In the genomic region with DNA sequence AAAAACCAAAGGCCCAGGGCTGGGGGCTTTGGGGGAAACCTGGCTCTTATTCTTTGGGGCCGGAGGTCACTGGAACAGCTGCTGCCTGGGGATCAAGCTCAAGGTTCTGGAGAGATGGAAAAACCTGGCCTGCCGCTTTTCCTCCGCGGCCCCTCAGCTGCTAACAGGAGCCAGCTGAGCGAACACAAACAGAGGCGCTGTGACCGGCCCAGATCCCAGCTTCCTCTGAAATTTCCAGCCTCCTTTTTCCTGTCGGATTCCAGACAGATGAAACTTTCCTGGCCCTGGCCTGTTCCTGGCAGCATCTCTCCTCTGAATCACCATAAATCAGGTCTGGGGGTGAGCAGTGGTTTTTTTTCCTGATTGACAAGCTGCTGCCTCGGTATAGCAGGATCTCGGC, we compare ENCODE assay signal across 7 mouse cellular contexts. TPM values are rescaled to one million over a fixed set of nuclear protein-coding genes. Genes with fewer than 3 reads are reported as not detected.
A peak's percentile ranks its signal among the peaks of the same experiment; 100 is the strongest.
DNase-seq lines count a peak whose midpoint lies in the region; ATAC-seq lines count a peak whose summit lies in the region.

No protein-coding gene starts in this region.

- 11% methylated on average over 10 of the region's 10 CpGs for WGBS in embryonic facial prominence, embryonic 12.5 days
- WGBS in heart, embryonic 16.5 days = 27% methylated on average over 10 of the region's 10 CpGs
- WGBS in stomach, embryonic 14.5 days = 7% methylated on average over 10 of the region's 10 CpGs

- peak; percentile 36 for DNase-seq in adrenal gland, postnatal 14 days
- peak; percentile 57 to 75 for DNase-seq in kidney, postnatal 25 days
- no peak for DNase-seq in layer of hippocampus, adult 8-10 months (ENCODE audit: low spot score in 2 of 2)
- DNase-seq in c-Kit-positive CD71-positive TER-119-positive erythroid progenitor cells, embryonic 14.5 days (ENCODE audit: low spot score) = no peak

- H3K9ac ChIP-seq in embryonic facial prominence, embryonic 12.5 days = 0 out of 2 replicates have a peak overlapping the region, but pooled peaks have one; percentile 8
- no peak overlapping the region for H3K9ac ChIP-seq in heart, embryonic 16.5 days (ENCODE audit: low read length)
- no peak overlapping the region for H3K9ac ChIP-seq in stomach, embryonic 14.5 days (replicated peaks; ENCODE audit: low read depth, low read length)

- H3K4me3 ChIP-seq in embryonic facial prominence, embryonic 12.5 days = no peak overlapping the region
- no peak overlapping the region for H3K4me3 ChIP-seq in heart, embryonic 16.5 days (ENCODE audit: low read length)
- H3K4me3 ChIP-seq in stomach, embryonic 14.5 days (ENCODE audit: low read depth, low read length) = no peak overlapping the region

- no peaks in the 10 kb centered on the region for H3K27me3 ChIP-seq in embryonic facial prominence, embryonic 12.5 days
- H3K27me3 ChIP-seq in heart, embryonic 16.5 days (ENCODE audit: control insufficient read depth, insufficient read depth, low read length) = no peaks in the 10 kb centered on the region
- H3K27me3 ChIP-seq in stomach, embryonic 14.5 days (ENCODE audit: control insufficient read depth, insufficient read depth, low read length) = no peaks in the 10 kb centered on the region

- no peaks in the 10 kb centered on the region for H3K36me3 ChIP-seq in embryonic facial prominence, embryonic 12.5 days
- no peaks in the 10 kb centered on the region for H3K36me3 ChIP-seq in heart, embryonic 16.5 days (ENCODE audit: control insufficient read depth, insufficient read depth)
- H3K36me3 ChIP-seq in stomach, embryonic 14.5 days (ENCODE audit: control insufficient read depth, insufficient read depth, low read length) = no peaks in the 10 kb centered on the region

- ATAC-seq in embryonic facial prominence, embryonic 12.5 days (ENCODE audit: insufficient number of reproducible peaks, insufficient read depth, low FRiP score, low TSS enrichment) = 0 out of 2 replicates have a peak, but pooled peaks have one; percentile 67
- peak; percentile 77 for ATAC-seq in heart, embryonic 16.5 days (replicated peaks; ENCODE audit: extremely low read depth, insufficient read depth, low FRiP score)
- peak; percentile 51; the same call in 1 of the 2 replicates for ATAC-seq in stomach, embryonic 14.5 days (ENCODE audit: insufficient number of reproducible peaks, insufficient read depth, low FRiP score, low read depth)

- peaks cover 31% of the 10 kb centered on the region for H3K4me1 ChIP-seq in embryonic facial prominence, embryonic 12.5 days
- peaks cover 19% of the 10 kb centered on the region for H3K4me1 ChIP-seq in heart, embryonic 16.5 days (ENCODE audit: control insufficient read depth, insufficient read depth, low read length)
- peaks cover 14% of the 10 kb centered on the region; the same call in 1 of the 2 replicates for H3K4me1 ChIP-seq in stomach, embryonic 14.5 days (ENCODE audit: control insufficient read depth, insufficient read depth, low read length)

- H3K4me2 ChIP-seq in embryonic facial prominence, embryonic 12.5 days (replicated peaks) = peak overlapping the region; percentile 21
- H3K4me2 ChIP-seq in heart, embryonic 16.5 days (ENCODE audit: low read depth, low read length) = no peak overlapping the region
- H3K4me2 ChIP-seq in stomach, embryonic 14.5 days (replicated peaks; ENCODE audit: low read depth, low read length) = no peak overlapping the region

- no peaks in the 10 kb centered on the region for H3K9me3 ChIP-seq in embryonic facial prominence, embryonic 12.5 days
- no peaks in the 10 kb centered on the region for H3K9me3 ChIP-seq in heart, embryonic 16.5 days (replicated peaks; ENCODE audit: control insufficient read depth, low read length)
- H3K9me3 ChIP-seq in stomach, embryonic 14.5 days (ENCODE audit: control insufficient read depth, low read depth, low read length) = no peaks in the 10 kb centered on the region

- H3K27ac ChIP-seq in embryonic facial prominence, embryonic 12.5 days = peak overlapping the region; percentile 88
- H3K27ac ChIP-seq in heart, embryonic 16.5 days (ENCODE audit: low read length) = peak overlapping the region; percentile 80
- peak overlapping the region; percentile 75 for H3K27ac ChIP-seq in stomach, embryonic 14.5 days (ENCODE audit: low read length)

RNA-seq across cellular contexts. Expression of gene Etv4, which starts 44.9 kb away (rescaled TPM):
- 3.0 and 3.6 TPM in 2 replicates for total RNA-seq in adrenal gland, postnatal 14 days (2021)
- polyA plus RNA-seq in embryonic facial prominence, embryonic 12.5 days (2016; fragmentation: Nextera tagmentation; extraction: Ambion mirVana) = 17.0 and 25.2 TPM in 2 replicates
- 3.3 and 4.2 TPM in 2 replicates for polyA plus RNA-seq in heart, embryonic 16.5 days (2015; fragmentation: Nextera tagmentation; extraction: Ambion mirVana)
- 8.7 and 9.1 TPM in 2 replicates for polyA plus RNA-seq in stomach, embryonic 14.5 days (2014; fragmentation: Nextera tagmentation; extraction: Ambion mirVana)
- total RNA-seq in layer of hippocampus, adult 8-10 months (2022) = 10 to 100 TPM in 3 of 4 experiments, 1 to 10 TPM in 1; 9.8 to 17.3 (median 12.6) TPM

Comparison
In these comparisons a context has a peak if more than half of its experiments do, and no peak if none do; other contexts are left out.
1. DNase-seq: peak in adrenal gland, postnatal 14 days (single experiment) and kidney, postnatal 25 days (2 of 2); none in layer of hippocampus, adult 8-10 months (0 of 2) and c-Kit-positive CD71-positive TER-119-positive erythroid progenitor cells, embryonic 14.5 days (single experiment).
2. Peak in every context shown above with its lines, with median percentiles within 50 percentile points of each other: ATAC-seq and H3K27ac ChIP-seq.